In the genomic region with DNA sequence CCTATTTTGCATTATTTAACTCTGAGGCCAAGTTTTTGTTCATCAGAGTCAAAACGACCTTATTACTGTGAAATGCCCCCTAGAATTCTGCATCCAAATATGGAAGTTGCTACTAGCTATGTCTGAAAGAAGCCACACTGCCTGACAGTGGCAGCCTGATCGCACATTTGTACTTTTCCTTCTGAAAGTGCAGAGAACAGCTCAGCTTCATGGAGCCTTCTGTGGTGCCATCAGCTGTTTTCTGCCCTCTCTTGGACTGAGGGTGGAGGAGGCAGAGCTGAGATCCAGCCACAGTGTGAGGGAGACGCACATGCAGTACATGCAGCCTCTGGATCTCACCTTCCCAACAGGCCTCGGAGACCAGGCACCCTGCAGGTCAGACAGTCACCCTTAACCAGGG, we compare ENCODE assay signal across 24 mouse cellular contexts. TPM values are rescaled to one million over a fixed set of nuclear protein-coding genes. Genes with fewer than 3 reads are reported as not detected.
DNase-seq lines count a peak whose midpoint lies in the region; ATAC-seq and TF ChIP-seq lines count a peak whose summit lies in the region.
"Had no signal": no experiment of that assay in that cellular context is flagged by ENCODE, and none has a peak within 500 bp of the region (broad histone marks: within the 10 kb centered on the region; RNA-seq: fewer than 3 reads in every experiment).

No protein-coding gene starts in this region.

- no peak for DNase-seq in intestine, embryonic 14.5 days (ENCODE audit: low spot score)
- no peak for DNase-seq in lung, postnatal 4 days
- no peak for DNase-seq in stomach, postnatal 0 days (ENCODE audit: low spot score)
- DNase-seq in right cerebral cortex, adult 18-20 months, result no peak
- DNase-seq: adrenal gland, adult 2 months; B cell, adult 2 months; cerebellum, adult 8-10 months; gastrocnemius, postnatal 14 days; heart, adult 18-20 months; heart, postnatal 36 days; kidney, postnatal 25 days; layer of hippocampus, adult 9-11 months; liver, embryonic 13.5 days; lung, postnatal 10 days; retina, postnatal 1 day; right cerebral cortex, postnatal 4 days; thymus, postnatal 36 days had no signal

- H3K4me3 ChIP-seq in intestine, embryonic 14.5 days (ENCODE audit: low read depth, low read length), result no peak overlapping the region
- no peak overlapping the region for H3K4me3 ChIP-seq in intestine, postnatal 0 days (ENCODE audit: low read depth, low read length)
- H3K4me3 ChIP-seq in lung, embryonic 15.5 days, result no peak overlapping the region
- H3K4me3 ChIP-seq in embryonic fibroblast, embryonic 13.5 days (ENCODE audit: insufficient read depth, low read length), result no peak overlapping the region
- H3K4me3 ChIP-seq in stomach, postnatal 0 days (ENCODE audit: low read depth, low read length), result no peak overlapping the region
- H3K4me3 ChIP-seq: limb, embryonic 13.5 days; liver, embryonic 13.5 days had no signal

- no peaks in the 10 kb centered on the region for H3K9me3 ChIP-seq in intestine, embryonic 14.5 days (ENCODE audit: control insufficient read depth, low read length)
- no peaks in the 10 kb centered on the region for H3K9me3 ChIP-seq in intestine, postnatal 0 days (ENCODE audit: control insufficient read depth)
- H3K9me3 ChIP-seq in lung, embryonic 15.5 days, result no peaks in the 10 kb centered on the region
- H3K9me3 ChIP-seq in stomach, postnatal 0 days (ENCODE audit: control insufficient read depth, low read length), result no peaks in the 10 kb centered on the region
- H3K9me3 ChIP-seq: limb, embryonic 13.5 days; liver, embryonic 13.5 days had no signal

- no peaks in the 10 kb centered on the region for H3K27me3 ChIP-seq in intestine, embryonic 14.5 days (replicated peaks; ENCODE audit: control insufficient read depth, insufficient read depth, low read length)
- H3K27me3 ChIP-seq in intestine, postnatal 0 days (replicated peaks; ENCODE audit: control insufficient read depth, insufficient read depth, low read length), result no peaks in the 10 kb centered on the region
- no peaks in the 10 kb centered on the region for H3K27me3 ChIP-seq in lung, embryonic 15.5 days
- no peaks in the 10 kb centered on the region for H3K27me3 ChIP-seq in stomach, postnatal 0 days (ENCODE audit: control insufficient read depth, insufficient read depth, low read length)
- H3K27me3 ChIP-seq: limb, embryonic 13.5 days; liver, embryonic 13.5 days had no signal

- H3K9ac ChIP-seq in intestine, embryonic 14.5 days (ENCODE audit: low read length), result no peak overlapping the region
- no peak overlapping the region for H3K9ac ChIP-seq in intestine, postnatal 0 days (ENCODE audit: low read depth, low read length)
- no peak overlapping the region for H3K9ac ChIP-seq in lung, embryonic 15.5 days
- H3K9ac ChIP-seq in stomach, postnatal 0 days (ENCODE audit: low read length), result peak overlapping the region; percentile 45; the same call in 1 of the 2 replicates
- H3K9ac ChIP-seq: limb, embryonic 13.5 days; liver, embryonic 13.5 days had no signal

- no peak for TF ChIP-seq POLR2A in embryonic fibroblast, embryonic 13.5 days (IDR thresholded peaks at IDR 0.05; ENCODE audit: low read depth, low read length)

- no peaks in the 10 kb centered on the region for H3K4me1 ChIP-seq in intestine, embryonic 14.5 days (replicated peaks; ENCODE audit: control insufficient read depth, insufficient read depth, low read length)
- H3K4me1 ChIP-seq in intestine, postnatal 0 days (replicated peaks; ENCODE audit: control insufficient read depth, insufficient read depth, low read length), result no peaks in the 10 kb centered on the region
- H3K4me1 ChIP-seq in lung, embryonic 15.5 days, result 0 out of 2 replicates have a peak, but pooled peaks cover 3% of the 10 kb centered on the region
- H3K4me1 ChIP-seq in embryonic fibroblast, embryonic 13.5 days (ENCODE audit: control insufficient read depth, insufficient read depth, low read length), result no peaks in the 10 kb centered on the region
- no peaks in the 10 kb centered on the region for H3K4me1 ChIP-seq in stomach, postnatal 0 days (replicated peaks; ENCODE audit: control insufficient read depth, insufficient read depth)
- H3K4me1 ChIP-seq: limb, embryonic 13.5 days; liver, embryonic 13.5 days had no signal

- TF ChIP-seq EP300 in stomach, postnatal 0 days (optimal IDR thresholded peaks at IDR 0.05), result no peak

- 73% methylated on average over 4 of the region's 4 CpGs for WGBS in intestine, embryonic 14.5 days
- WGBS in intestine, postnatal 0 days, result 77% methylated on average over 4 of the region's 4 CpGs
- 70% methylated on average over 4 of the region's 4 CpGs for WGBS in lung, embryonic 15.5 days
- WGBS in stomach, postnatal 0 days, result 66% methylated on average over 4 of the region's 4 CpGs

- no peak overlapping the region for H3K4me2 ChIP-seq in intestine, embryonic 14.5 days (ENCODE audit: low read length)
- no peak overlapping the region for H3K4me2 ChIP-seq in intestine, postnatal 0 days (replicated peaks; ENCODE audit: low read depth)
- H3K4me2 ChIP-seq in lung, embryonic 15.5 days, result no peak overlapping the region
- no peak overlapping the region for H3K4me2 ChIP-seq in stomach, postnatal 0 days (replicated peaks; ENCODE audit: low read depth)
- H3K4me2 ChIP-seq: limb, embryonic 13.5 days; liver, embryonic 13.5 days had no signal

- no peak for TF ChIP-seq CTCF in intestine, postnatal 0 days (IDR thresholded peaks at IDR 0.05; ENCODE audit: low read depth)
- TF ChIP-seq CTCF in embryonic fibroblast, embryonic 13.5 days (IDR thresholded peaks at IDR 0.05; ENCODE audit: borderline replicate concordance, insufficient read depth, low read length), result no peak
- TF ChIP-seq CTCF in stomach, postnatal 0 days (IDR thresholded peaks at IDR 0.05; ENCODE audit: low read depth), result no peak

- peaks cover 47% of the 10 kb centered on the region for H3K36me3 ChIP-seq in intestine, embryonic 14.5 days (ENCODE audit: control insufficient read depth, insufficient read depth, low read length)
- H3K36me3 ChIP-seq in intestine, postnatal 0 days (ENCODE audit: control insufficient read depth, insufficient read depth), result peaks cover 59% of the 10 kb centered on the region
- H3K36me3 ChIP-seq in lung, embryonic 15.5 days, result peaks cover 19% of the 10 kb centered on the region
- peaks cover 15% of the 10 kb centered on the region; the same call in 1 of the 2 replicates for H3K36me3 ChIP-seq in stomach, postnatal 0 days (ENCODE audit: control insufficient read depth, insufficient read depth, low read length)

- ATAC-seq in intestine, embryonic 14.5 days (replicated peaks; ENCODE audit: low FRiP score, low TSS enrichment, low read depth), result no peak
- no peak for ATAC-seq in intestine, postnatal 0 days
- ATAC-seq in lung, embryonic 15.5 days (ENCODE audit: borderline replicate concordance, extremely low read depth, low FRiP score, low TSS enrichment), result no peak
- no peak for ATAC-seq in stomach, postnatal 0 days (ENCODE audit: low FRiP score, low TSS enrichment)
- ATAC-seq: forebrain, embryonic 14.5 days; inflammation-experienced regulatory T-cells, adult 6 months; midbrain, embryonic 16.5 days had no signal

- H3K27ac ChIP-seq in intestine, embryonic 14.5 days (ENCODE audit: low read depth), result peak overlapping the region; percentile 48
- no peak overlapping the region for H3K27ac ChIP-seq in intestine, postnatal 0 days (ENCODE audit: low read depth, low read length)
- H3K27ac ChIP-seq in lung, embryonic 15.5 days, result peak overlapping the region; percentile 74
- H3K27ac ChIP-seq in embryonic fibroblast, embryonic 13.5 days (ENCODE audit: insufficient read depth, low read length), result peak overlapping the region; percentile 5; the same call in 1 of the 2 replicates
- peak overlapping the region; percentile 83 for H3K27ac ChIP-seq in stomach, postnatal 0 days (replicated peaks)
- H3K27ac ChIP-seq: limb, embryonic 13.5 days; liver, embryonic 13.5 days had no signal

RNA-seq across cellular contexts. Expression of a gene that starts 44.7 kb away (rescaled TPM):
- 80.8 and 87.3 TPM in 2 replicates for polyA plus RNA-seq in intestine, embryonic 14.5 days (2014; fragmentation: Nextera tagmentation; extraction: Ambion mirVana)
- 121 and 123 TPM in 2 replicates for polyA plus RNA-seq in intestine, postnatal 0 days (2015; fragmentation: Nextera tagmentation; extraction: Ambion mirVana)
- polyA plus RNA-seq in lung, embryonic 15.5 days (2015; fragmentation: Nextera tagmentation; extraction: Ambion mirVana), result 99.3 and 100 TPM in 2 replicates
- 29.5 and 30.3 TPM in 2 replicates for polyA plus RNA-seq in embryonic fibroblast, embryonic 13.5 days (2011; ENCODE audit: insufficient read length, low read depth, missing spikeins)
- 84.5 and 85.3 TPM in 2 replicates for polyA plus RNA-seq in stomach, postnatal 0 days (2015; fragmentation: Nextera tagmentation; extraction: Ambion mirVana)
